Mouse (Mus musculus) liver, embryonic 11.5 days (tissue): ENCODE measurements around the gene Galnt17. TPM values are rescaled to one million over a fixed set of nuclear protein-coding genes. Genes with fewer than 3 reads are reported as not detected.

Experiments used
- ATAC-seq: fragments of 200-750 bp; cut with Nextera tagmentation; replicated peaks from 2 replicates; pipeline ENCODE4 v1.8.0; 2017; ENCODE audit warnings: moderate number of reproducible peaks, mild to moderate bottlenecking, moderate TSS enrichment, moderate library complexity; ENCODE audit not compliant: low FRiP score
- DNase-seq: peaks from one replicate; pipeline ENCODE4 v3.0.0-alpha.2; 2017; ENCODE audit warnings: low spot score
- H3K27ac ChIP-seq: fragments of 300-500 bp; sonication (generic); 2 replicates; pipeline ENCODE4 v1.5.1; 2014; ENCODE audit warnings: mild to moderate bottlenecking, low read depth, low read length, control low read depth
- H3K27me3 ChIP-seq: fragments of 300-500 bp; sonication (generic); replicated peaks from 2 replicates; pipeline ENCODE4 v1.6.1; 2014; ENCODE audit warnings: low read length, mixed read lengths; ENCODE audit not compliant: control insufficient read depth, insufficient read depth
- H3K36me3 ChIP-seq: fragments of 300-500 bp; sonication (generic); 2 replicates; pipeline ENCODE4 v1.6.1; 2014; ENCODE audit warnings: mild to moderate bottlenecking, low read length, moderate library complexity, mixed read lengths; ENCODE audit not compliant: control insufficient read depth, insufficient read depth
- H3K4me1 ChIP-seq: fragments of 300-500 bp; sonication (generic); replicated peaks from 2 replicates; pipeline ENCODE4 v1.6.1; 2014; ENCODE audit warnings: low read length, mixed read lengths; ENCODE audit not compliant: control insufficient read depth, insufficient read depth
- H3K4me2 ChIP-seq: fragments of 300-500 bp; sonication (generic); 2 replicates; pipeline ENCODE4 v1.6.1; 2014; ENCODE audit warnings: mild to moderate bottlenecking, control low read depth, moderate library complexity
- H3K4me3 ChIP-seq: fragments of 300-500 bp; sonication (generic); 2 replicates; pipeline ENCODE4 v1.5.1; 2014; ENCODE audit warnings: low read depth, low read length, control low read depth
- H3K9ac ChIP-seq: fragments of 300-500 bp; sonication (generic); 2 replicates; pipeline ENCODE4 v1.6.1; 2014; ENCODE audit warnings: low read depth, low read length, control low read depth
- H3K9me3 ChIP-seq: fragments of 300-500 bp; sonication (generic); 2 replicates; pipeline ENCODE4 v1.6.1; 2016; ENCODE audit warnings: low read length, inconsistent platforms, mixed read lengths; ENCODE audit not compliant: control insufficient read depth
- WGBS: fragments of 180-500 bp; shearing (Covaris S2); extraction: QIAGEN DNeasy Blood & Tissue Kit; methylation state at CpG from one replicate; pipeline ENCODE4 v1.1.7; 2014; 5-methylcytosine and 5-hydroxymethylcytosine counted together
- polyA plus RNA-seq: library from polyadenylated mRNA; unstranded; fragments of >200 nt; fragmentation: Nextera tagmentation; extraction: Ambion mirVana; gene quantifications from 2 replicates; pipeline ENCODE4 v1.2.1, GENCODE M21; 2014

Gene Galnt17
- polyA plus RNA-seq, 1 experiment from 2014 or later: 0.34 TPM

- no peak overlapping the region for H3K4me3 ChIP-seq
- H3K27me3 ChIP-seq: no peaks in the 10 kb centered on the region
- no peak overlapping the region for H3K9ac ChIP-seq
- no peaks in the 10 kb centered on the region for H3K4me1 ChIP-seq
- no peaks in the 10 kb centered on the region for H3K36me3 ChIP-seq
- ATAC-seq: no peak
- no peak overlapping the region for H3K4me2 ChIP-seq
- H3K9me3 ChIP-seq: no peaks in the 10 kb centered on the region
- DNase-seq: no peak
- H3K27ac ChIP-seq: no peak overlapping the region
- WGBS: 64% methylated on average over 1 of the region's 1 CpGs
These were observed 377.3 kb downstream of the Galnt17 start for GRCm38 (mm10) chr5:130930999-130931398.

GRCm38 (mm10) chr5:130927794-130928149 lies 380.5 kb downstream of the Galnt17 start:
- Histone ChIP-seq H3K4me2 (no peak overlapping the region), H3K27me3 (no peaks in the 10 kb centered on the region), H3K4me3 (no peak overlapping the region), H3K9me3 (no peaks in the 10 kb centered on the region), H3K9ac (no peak overlapping the region), H3K36me3 (no peaks in the 10 kb centered on the region), H3K27ac (no peak overlapping the region), H3K4me1 (no peaks in the 10 kb centered on the region)
- DNase-seq (no peak), ATAC-seq (no peak)
- 60% methylated on average over 8 of the region's 8 CpGs for WGBS

GRCm38 (mm10) chr5:130927138-130927793 lies 381.0 kb downstream of the Galnt17 start:
- no peak overlapping the region for H3K9ac ChIP-seq
- H3K27ac ChIP-seq: no peak overlapping the region
- no peak for ATAC-seq
- no peaks in the 10 kb centered on the region for H3K27me3 ChIP-seq
- no peaks in the 10 kb centered on the region for H3K36me3 ChIP-seq
- WGBS: 75% methylated on average over 3 of the region's 3 CpGs
- no peaks in the 10 kb centered on the region for H3K4me1 ChIP-seq
- no peaks in the 10 kb centered on the region for H3K9me3 ChIP-seq
- no peak overlapping the region for H3K4me3 ChIP-seq
- no peak for DNase-seq
- no peak overlapping the region for H3K4me2 ChIP-seq

- no peak for ATAC-seq
- no peak overlapping the region for H3K4me3 ChIP-seq
These were observed 382.6 kb downstream of the Galnt17 start for GRCm38 (mm10) chr5:130925681-130926080.

GRCm38 (mm10) chr5:130924245-130924827 lies 384.0 kb downstream of the Galnt17 start:
- 22% methylated on average over 2 of the region's 2 CpGs for WGBS
- DNase-seq (no peak), ATAC-seq (no peak)

More at GRCm38 (mm10) chr5:130925681-130926080, 382.6 kb downstream of the Galnt17 start:
- no peak for DNase-seq
- Histone ChIP-seq H3K9ac (no peak overlapping the region), H3K27ac (no peak overlapping the region), H3K9me3 (no peaks in the 10 kb centered on the region), H3K36me3 (no peaks in the 10 kb centered on the region), H3K4me1 (no peaks in the 10 kb centered on the region), H3K4me2 (no peak overlapping the region), H3K27me3 (no peaks in the 10 kb centered on the region)
- 88% methylated on average over 7 of the region's 7 CpGs for WGBS

GRCm38 (mm10) chr5:130919969-130920368 lies 388.3 kb downstream of the Galnt17 start:
- Histone ChIP-seq H3K9ac (no peak overlapping the region), H3K27me3 (no peaks in the 10 kb centered on the region), H3K4me2 (no peak overlapping the region), H3K27ac (no peak overlapping the region), H3K4me1 (no peaks in the 10 kb centered on the region), H3K36me3 (no peaks in the 10 kb centered on the region), H3K9me3 (no peaks in the 10 kb centered on the region), H3K4me3 (no peak overlapping the region)
- 81% methylated on average over 7 of the region's 7 CpGs for WGBS
- DNase-seq: no peak
- no peak for ATAC-seq

More at GRCm38 (mm10) chr5:130924245-130924827, 384.0 kb downstream of the Galnt17 start:
- no peaks in the 10 kb centered on the region for H3K27me3 ChIP-seq
- H3K4me2 ChIP-seq: no peak overlapping the region
- no peaks in the 10 kb centered on the region for H3K4me1 ChIP-seq
- no peaks in the 10 kb centered on the region for H3K9me3 ChIP-seq
- no peak overlapping the region for H3K9ac ChIP-seq
- H3K36me3 ChIP-seq: no peaks in the 10 kb centered on the region
- no peak overlapping the region for H3K4me3 ChIP-seq
- no peak overlapping the region for H3K27ac ChIP-seq

- H3K9ac ChIP-seq: no peak overlapping the region
- H3K4me3 ChIP-seq: no peak overlapping the region
- no peaks in the 10 kb centered on the region for H3K36me3 ChIP-seq
- no peaks in the 10 kb centered on the region for H3K27me3 ChIP-seq
- H3K27ac ChIP-seq: no peak overlapping the region
- no peaks in the 10 kb centered on the region for H3K9me3 ChIP-seq
- DNase-seq (no peak), ATAC-seq (no peak)
- no peaks in the 10 kb centered on the region for H3K4me1 ChIP-seq
- WGBS: 78% methylated on average over 3 of the region's 3 CpGs
- H3K4me2 ChIP-seq: no peak overlapping the region
These were observed 393.7 kb downstream of the Galnt17 start for GRCm38 (mm10) chr5:130914606-130915005.

GRCm38 (mm10) chr5:130911551-130911950 lies 396.7 kb downstream of the Galnt17 start:
- Histone ChIP-seq H3K27me3 (no peaks in the 10 kb centered on the region), H3K36me3 (no peaks in the 10 kb centered on the region), H3K27ac (no peak overlapping the region), H3K9ac (no peak overlapping the region), H3K4me2 (no peak overlapping the region), H3K4me1 (no peaks in the 10 kb centered on the region), H3K4me3 (no peak overlapping the region), H3K9me3 (no peaks in the 10 kb centered on the region)
- no peak for ATAC-seq
- WGBS: 73% methylated on average over 2 of the region's 2 CpGs
- no peak for DNase-seq

- no peak overlapping the region for H3K27ac ChIP-seq
- H3K9ac ChIP-seq: no peak overlapping the region
- no peak overlapping the region for H3K4me3 ChIP-seq
- H3K4me2 ChIP-seq: no peak overlapping the region
- DNase-seq (no peak), ATAC-seq (no peak)
- H3K9me3 ChIP-seq: no peaks in the 10 kb centered on the region
- H3K4me1 ChIP-seq: no peaks in the 10 kb centered on the region
- WGBS: 86% methylated on average over 3 of the region's 3 CpGs
- no peaks in the 10 kb centered on the region for H3K36me3 ChIP-seq
- H3K27me3 ChIP-seq: no peaks in the 10 kb centered on the region
These were observed 406.6 kb downstream of the Galnt17 start for GRCm38 (mm10) chr5:130901736-130902135.
